Mouse (Mus musculus) limb, embryonic 10.5 days (tissue): ENCODE results near the gene Dnah7b. TPM values are rescaled to one million over a fixed set of nuclear protein-coding genes. Genes with fewer than 3 reads are reported as not detected.
"Not testable (repeated sequence)": the region's sequence is repeated elsewhere in the genome, so short reads cannot be mapped to it uniquely, and the experiment has no call there.

Source experiments
- DNase-seq: peaks from one replicate; pipeline ENCODE4 v3.0.0-alpha.2; 2017; ENCODE audit warnings: low spot score
- H3K27ac ChIP-seq: fragments of 300-500 bp; sonication (generic); 2 replicates; pipeline ENCODE4 v1.5.1; 2016; ENCODE audit warnings: mild to moderate bottlenecking
- H3K27me3 ChIP-seq: fragments of 300-500 bp; sonication (generic); 2 replicates; pipeline ENCODE4 v1.6.1; 2016; ENCODE audit warnings: low read depth, mild to moderate bottlenecking; ENCODE audit not compliant: poor library complexity, severe bottlenecking
- H3K36me3 ChIP-seq: fragments of 300-500 bp; sonication (generic); 2 replicates; pipeline ENCODE4 v1.6.1; 2016; ENCODE audit warnings: mild to moderate bottlenecking, moderate library complexity
- H3K4me1 ChIP-seq: fragments of 300-500 bp; sonication (generic); 2 replicates; pipeline ENCODE4 v1.6.1; 2016
- H3K4me3 ChIP-seq: fragments of 300-500 bp; sonication (generic); 2 replicates; pipeline ENCODE4 v1.5.1; 2016; ENCODE audit warnings: mild to moderate bottlenecking, moderate library complexity
- H3K9me3 ChIP-seq: fragments of 300-500 bp; sonication (generic); replicated peaks from 2 replicates; pipeline ENCODE4 v1.6.1; 2016; ENCODE audit warnings: mild to moderate bottlenecking
- WGBS: fragments of 180-500 bp; shearing (Covaris S2); methylation state at CpG from one replicate; pipeline ENCODE4 v1.1.7; 2016; 5-methylcytosine and 5-hydroxymethylcytosine counted together
- polyA plus RNA-seq: library from polyadenylated mRNA; unstranded; fragments of >200 nt; fragmentation: Nextera tagmentation; extraction: Ambion mirVana; gene quantifications from 2 replicates; pipeline ENCODE4 v1.2.1, GENCODE M21; 2016

Gene Dnah7b
- polyA plus RNA-seq, 1 experiment from 2014 or later = 2.1 TPM

- H3K9me3 ChIP-seq, H3K4me3 ChIP-seq, H3K27ac ChIP-seq, H3K36me3 ChIP-seq, H3K4me1 ChIP-seq, H3K27me3 ChIP-seq, DNase-seq: not testable (repeated sequence)
- WGBS = 94% methylated on average over 9 of the region's 9 CpGs
These were observed 135.1 kb downstream of the Dnah7b start for GRCm38 (mm10) chr1:46201169-46201568.

GRCm38 (mm10) chr1:46210014-46210588 lies 144.0 kb downstream of the Dnah7b start:
- not testable (repeated sequence) for H3K4me3 ChIP-seq, H3K9me3 ChIP-seq, H3K27me3 ChIP-seq, DNase-seq, H3K4me1 ChIP-seq, H3K36me3 ChIP-seq, H3K27ac ChIP-seq
- WGBS = 89% methylated on average over 2 of the region's 2 CpGs

- WGBS = 90% methylated on average over 2 of the region's 2 CpGs
- not testable (repeated sequence) for H3K36me3 ChIP-seq, H3K4me3 ChIP-seq, H3K4me1 ChIP-seq, DNase-seq, H3K9me3 ChIP-seq, H3K27me3 ChIP-seq, H3K27ac ChIP-seq
These were observed 156.6 kb downstream of the Dnah7b start for GRCm38 (mm10) chr1:46222704-46223103.

GRCm38 (mm10) chr1:46226136-46226535 lies 160.0 kb downstream of the Dnah7b start:
- not testable (repeated sequence) for DNase-seq

GRCm38 (mm10) chr1:46268841-46269240 lies 202.7 kb downstream of the Dnah7b start:
- not testable (repeated sequence) for H3K27me3 ChIP-seq, H3K4me3 ChIP-seq, H3K27ac ChIP-seq, DNase-seq, H3K36me3 ChIP-seq, H3K9me3 ChIP-seq, H3K4me1 ChIP-seq
- 81% methylated on average over 2 of the region's 2 CpGs for WGBS

More at GRCm38 (mm10) chr1:46226136-46226535, 160.0 kb downstream of the Dnah7b start:
- H3K27me3 ChIP-seq, H3K27ac ChIP-seq, H3K4me1 ChIP-seq, H3K9me3 ChIP-seq, H3K4me3 ChIP-seq, H3K36me3 ChIP-seq: not testable (repeated sequence)

DNA sequence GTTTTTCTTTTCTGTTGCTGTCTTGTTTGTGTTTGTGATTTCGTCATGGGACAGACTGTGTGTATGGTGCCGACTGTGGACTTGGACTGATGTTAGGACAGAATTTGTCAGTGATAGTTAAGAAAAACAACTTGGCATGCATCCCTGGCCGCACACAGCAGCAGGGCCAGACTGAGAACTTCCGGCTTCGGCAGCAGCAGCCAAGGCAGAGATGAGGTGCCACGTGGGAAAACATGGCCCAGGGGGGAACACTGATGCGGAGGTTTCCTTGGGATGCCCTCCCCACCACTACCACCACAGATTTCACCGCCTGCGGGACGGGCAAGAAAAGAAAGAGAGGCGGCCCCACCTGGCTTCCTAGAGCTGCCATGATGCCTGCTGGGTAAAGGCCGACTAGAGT lies 205.8 kb downstream of the Dnah7b start:
- 90% methylated on average over 11 of the region's 12 CpGs for WGBS
- H3K27me3 ChIP-seq = no peaks in the 10 kb centered on the region
- no peak for DNase-seq

DNA sequence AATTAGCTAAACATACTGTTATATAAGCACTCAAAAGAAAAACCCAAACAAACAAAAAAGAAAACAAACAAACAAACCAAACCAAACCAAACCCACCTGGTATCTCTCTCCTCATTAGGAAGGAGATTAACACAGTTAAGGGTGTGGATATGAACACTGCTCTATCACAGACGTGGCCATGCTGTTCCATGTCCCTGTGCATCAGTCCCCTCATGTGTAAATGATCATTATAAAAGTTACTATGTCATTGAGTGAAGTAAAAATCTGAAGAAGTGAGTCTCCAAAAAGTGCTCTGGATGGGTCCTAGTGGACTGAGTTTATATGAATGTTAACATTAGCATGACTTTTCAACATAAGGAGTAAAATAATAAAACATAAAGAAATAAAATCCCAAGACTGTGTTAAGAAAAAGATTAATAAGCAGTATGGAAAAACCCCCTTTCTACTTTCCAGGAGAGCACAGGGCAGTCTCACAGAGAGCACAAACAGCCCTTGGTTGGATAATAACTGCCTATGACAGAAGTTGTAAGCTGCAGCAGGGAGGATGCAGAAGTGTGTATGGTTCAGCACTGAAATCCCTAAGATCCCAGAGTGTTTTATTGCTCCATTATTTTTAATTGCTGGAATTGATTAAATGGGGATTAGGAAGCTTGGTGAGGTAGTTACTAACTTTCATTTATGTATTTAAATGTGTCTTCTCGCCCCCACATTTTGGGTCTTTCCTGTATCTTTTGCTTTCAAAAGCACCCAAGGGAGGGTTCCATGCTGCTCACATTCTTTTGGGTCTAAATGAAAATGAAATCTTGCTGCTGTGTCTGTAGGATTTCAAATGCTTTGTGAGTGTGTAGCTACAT lies 212.2 kb downstream of the Dnah7b start:
- H3K9me3 ChIP-seq, H3K4me3 ChIP-seq, H3K4me1 ChIP-seq, H3K36me3 ChIP-seq, DNase-seq, H3K27me3 ChIP-seq, H3K27ac ChIP-seq: not testable (repeated sequence)
- 74% methylated on average over 2 of the region's 2 CpGs for WGBS

More for the DNA sequence above, 205.8 kb downstream of the Dnah7b start:
- no peak overlapping the region for H3K27ac ChIP-seq
- H3K4me1 ChIP-seq = no peaks in the 10 kb centered on the region
- no peaks in the 10 kb centered on the region for H3K9me3 ChIP-seq
- no peak overlapping the region for H3K4me3 ChIP-seq
- no peaks in the 10 kb centered on the region for H3K36me3 ChIP-seq

DNA sequence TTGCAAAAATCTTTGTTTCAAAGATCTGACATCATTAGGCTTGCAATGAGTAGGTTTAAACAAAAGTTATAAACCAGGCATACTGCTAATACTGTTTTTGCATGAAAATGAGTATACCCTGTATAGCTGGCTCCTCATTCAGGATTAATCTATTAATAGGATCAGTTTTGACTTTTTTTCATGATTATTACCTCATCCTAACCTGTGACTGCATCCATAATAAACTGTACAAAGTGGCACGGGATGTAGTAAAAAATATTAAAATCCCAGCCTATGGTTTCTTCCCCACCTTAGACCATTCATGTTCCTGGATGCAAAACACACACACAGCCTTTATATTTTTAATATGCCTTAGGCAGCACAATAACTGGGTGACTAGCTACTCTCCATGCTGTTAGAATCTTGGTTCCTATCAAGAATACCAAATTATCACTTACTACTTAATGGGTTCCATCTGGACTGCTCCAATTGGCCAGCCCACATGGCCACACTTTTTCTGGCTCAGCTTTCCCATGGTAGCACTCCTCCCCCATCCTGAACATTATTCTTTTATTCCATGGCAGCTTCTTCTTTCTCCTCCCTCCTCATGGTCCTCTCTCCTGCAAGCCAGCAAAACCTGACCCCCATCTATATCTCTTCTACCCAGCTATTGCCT lies 212.9 kb downstream of the Dnah7b start:
- not testable (repeated sequence) for H3K4me1 ChIP-seq, H3K9me3 ChIP-seq, H3K27me3 ChIP-seq, H3K4me3 ChIP-seq, DNase-seq, H3K36me3 ChIP-seq, H3K27ac ChIP-seq
- 96% methylated on average over 1 of the region's 1 CpGs for WGBS

DNA sequence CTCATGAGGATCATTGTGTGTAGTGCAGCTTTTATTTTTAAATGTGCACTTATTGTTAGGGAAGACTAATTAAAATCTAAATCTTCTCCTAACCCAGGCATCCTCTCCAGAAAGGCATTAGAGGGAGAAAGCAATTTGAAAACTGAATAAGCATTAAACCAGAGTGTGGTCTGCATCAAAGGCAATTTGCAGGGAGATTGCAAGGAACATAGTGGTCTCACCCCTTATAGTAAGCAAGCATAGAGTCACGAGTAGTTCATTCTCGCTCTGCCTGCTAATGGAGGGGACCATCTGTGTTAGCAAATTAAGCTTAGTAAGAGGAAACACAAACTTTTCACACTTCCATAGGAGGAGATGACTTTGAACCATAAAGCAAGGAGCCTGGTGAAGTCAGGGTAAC lies 228.3 kb downstream of the Dnah7b start:
- not testable (repeated sequence) for DNase-seq, H3K36me3 ChIP-seq, H3K9me3 ChIP-seq, H3K4me3 ChIP-seq, H3K4me1 ChIP-seq, H3K27ac ChIP-seq, H3K27me3 ChIP-seq
- 81% methylated on average over 2 of the region's 2 CpGs for whole genome bisulfite sequencing

GRCm38 (mm10) chr1:46325942-46326341 lies 259.8 kb downstream of the Dnah7b start:
- not testable (repeated sequence) for H3K27me3 ChIP-seq, DNase-seq, H3K9me3 ChIP-seq, H3K4me1 ChIP-seq, H3K27ac ChIP-seq, H3K4me3 ChIP-seq, H3K36me3 ChIP-seq

DNA sequence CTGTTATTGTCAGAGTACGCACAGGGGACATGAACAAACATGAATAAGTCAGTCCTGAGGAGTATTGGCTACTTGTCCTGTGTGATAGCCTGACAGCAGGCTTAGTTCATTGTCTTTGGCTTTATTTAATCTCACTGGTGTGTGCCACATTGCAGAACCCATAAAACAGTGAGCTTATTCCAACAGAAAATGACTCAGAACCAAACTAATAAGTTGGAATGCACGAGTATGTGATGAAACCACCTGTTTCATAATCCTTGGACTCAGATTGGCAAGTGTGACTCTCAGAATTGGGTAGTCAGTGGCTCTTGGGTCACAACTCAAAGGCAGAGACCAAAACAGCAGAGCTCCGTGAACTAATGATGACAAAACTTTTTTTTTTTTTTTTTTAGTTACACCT lies 279.2 kb downstream of the Dnah7b start:
- H3K4me1 ChIP-seq, H3K36me3 ChIP-seq, H3K27me3 ChIP-seq, DNase-seq, H3K4me3 ChIP-seq, H3K9me3 ChIP-seq, H3K27ac ChIP-seq: not testable (repeated sequence)
- WGBS = 83% methylated on average over 3 of the region's 3 CpGs

DNA sequence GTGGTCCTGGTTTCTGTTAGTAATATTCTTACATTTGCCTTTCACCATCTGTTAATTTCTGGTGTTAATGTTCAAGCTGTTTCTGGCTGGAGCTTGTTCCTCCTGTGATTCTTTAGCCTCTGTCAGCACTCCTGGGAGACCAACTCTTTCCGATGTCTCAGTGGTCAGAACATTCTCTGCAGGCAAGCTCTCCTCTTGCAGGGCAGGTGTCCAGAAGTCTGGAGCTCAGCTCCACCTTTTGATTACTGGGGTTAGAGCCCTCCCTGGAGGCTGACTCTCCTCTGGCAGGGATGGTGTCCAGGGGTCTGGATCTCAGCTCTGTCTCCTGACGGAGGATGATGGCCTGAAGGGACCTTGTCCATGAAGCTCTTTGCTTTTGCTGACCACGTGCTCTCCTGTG lies 314.5 kb downstream of the Dnah7b start:
- not testable (repeated sequence) for DNase-seq, H3K4me3 ChIP-seq
- WGBS = 93% methylated on average over 3 of the region's 3 CpGs

DNA sequence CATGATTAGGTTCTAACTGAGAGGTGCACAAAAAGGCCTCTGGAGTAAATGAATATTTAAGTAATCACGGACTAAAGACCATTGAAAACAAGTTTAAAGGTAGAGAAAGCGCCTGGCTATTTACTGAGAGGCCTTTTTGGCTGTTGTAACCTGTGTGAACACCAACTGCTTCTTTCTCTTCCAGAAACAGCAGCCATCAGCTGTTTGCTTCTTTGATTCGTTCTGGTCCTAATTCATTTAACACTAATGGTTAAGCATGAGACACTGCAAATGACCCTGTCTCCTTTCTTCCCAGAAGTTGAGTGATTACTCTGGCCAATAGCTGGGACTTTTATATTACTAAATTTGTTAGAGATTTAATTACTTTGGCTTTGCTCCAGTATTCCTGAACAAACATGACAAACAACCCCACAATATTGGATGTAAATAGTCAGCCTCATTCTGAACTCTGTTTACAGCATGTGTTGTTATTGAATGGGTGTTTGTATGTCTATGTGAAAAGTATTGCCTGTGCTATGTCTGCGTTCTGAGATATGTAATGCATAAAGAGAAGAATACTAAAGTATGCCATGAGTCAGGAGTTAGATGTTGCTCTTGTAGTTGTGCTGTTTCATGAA lies 328.7 kb downstream of the Dnah7b start:
- not testable (repeated sequence) for H3K27ac ChIP-seq, H3K4me3 ChIP-seq, H3K27me3 ChIP-seq, H3K9me3 ChIP-seq, H3K36me3 ChIP-seq, H3K4me1 ChIP-seq, DNase-seq
- whole genome bisulfite sequencing = 75% methylated on average over 4 of the region's 4 CpGs

More for the DNA sequence above, 314.5 kb downstream of the Dnah7b start:
- not testable (repeated sequence) for H3K27me3 ChIP-seq, H3K27ac ChIP-seq, H3K36me3 ChIP-seq, H3K4me1 ChIP-seq, H3K9me3 ChIP-seq
